In the genomic region with DNA sequence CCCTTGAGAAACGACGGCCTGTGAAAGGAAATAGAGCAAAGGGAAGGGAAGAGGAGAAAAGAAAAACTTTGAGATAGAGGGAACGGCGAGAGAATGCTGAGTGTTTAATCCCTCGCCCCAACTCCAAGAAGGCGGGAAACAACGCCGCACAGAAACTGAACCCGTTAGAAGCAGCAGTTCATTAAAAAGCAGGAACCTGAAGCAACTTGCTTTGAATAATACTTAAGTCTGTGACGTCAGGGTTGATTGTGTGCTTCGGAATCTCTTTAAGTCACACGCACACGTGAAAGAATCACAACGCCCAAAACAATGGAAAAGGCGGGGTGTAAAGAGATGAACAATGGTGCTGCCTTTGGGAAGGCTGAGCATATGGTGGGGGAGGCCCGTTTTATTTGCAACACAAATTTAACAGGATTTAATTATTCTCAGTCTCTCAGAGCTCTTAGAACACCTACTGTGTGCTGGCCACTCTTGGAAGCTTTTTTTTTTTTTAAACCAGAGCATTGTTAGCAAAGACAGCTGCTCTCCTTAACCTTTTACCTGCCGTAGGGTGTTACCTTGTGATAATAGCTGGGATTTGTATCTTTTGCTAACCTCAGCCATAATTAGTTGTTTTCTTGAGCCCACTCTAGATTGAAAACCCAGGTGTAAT, we compare ENCODE assay signal across 8 mouse cellular contexts. TPM values are rescaled to one million over a fixed set of nuclear protein-coding genes. Genes with fewer than 3 reads are reported as not detected.
DNase-seq lines count a peak whose midpoint lies in the region; ATAC-seq and TF ChIP-seq lines count a peak whose summit lies in the region.

A gene (minus strand): TSS at position 213 of the 652 bp plus-strand sequence.

- intact Hi-C loops in left cerebral cortex, postnatal 10 days (cut with DNase I), result no loop called here

- no peak for TF ChIP-seq CTCF in G1E (IDR thresholded peaks at IDR 0.05; ENCODE audit: low read depth, low read length)

- H3K27ac ChIP-seq in embryonic facial prominence, embryonic 11.5 days (replicated peaks; ENCODE audit: low read depth, low read length), result peak within 1 kb of the TSS; percentile 89
- peak within 1 kb of the TSS; percentile 89 for H3K27ac ChIP-seq in heart, embryonic 15.5 days
- H3K27ac ChIP-seq in midbrain, embryonic 11.5 days (ENCODE audit: low read depth, low read length), result peak within 1 kb of the TSS; percentile 99

- DNase-seq in frontal cortex, adult 2 months (ENCODE audit: extremely low spot score in 1 of 2, low spot score in 1 of 2), result peak in 1 of 2 experiments; percentile 36
- no peak for DNase-seq in frontal cortex, postnatal 36 days (ENCODE audit: low spot score in 2 of 2)
- peak; percentile 19 for DNase-seq in G1E (ENCODE audit: low spot score)
- peak; percentile 80 for DNase-seq in embryonic facial prominence, embryonic 11.5 days (ENCODE audit: low spot score)
- DNase-seq in left cerebral cortex, postnatal 10 days (ENCODE audit: extremely low spot score in 1 of 2, low spot score in 2 of 2), result no peak
- DNase-seq in midbrain, embryonic 11.5 days (ENCODE audit: low spot score, missing footprints), result peak; percentile 96
- no peak for DNase-seq in urinary bladder, postnatal 4 days (ENCODE audit: low spot score in 2 of 2)

- H3K4me2 ChIP-seq in embryonic facial prominence, embryonic 11.5 days (ENCODE audit: low read depth, low read length), result peak within 1 kb of the TSS; percentile 59
- H3K4me2 ChIP-seq in heart, embryonic 15.5 days, result peak within 1 kb of the TSS; percentile 83
- H3K4me2 ChIP-seq in midbrain, embryonic 11.5 days, result peak within 1 kb of the TSS; percentile 62

- WGBS in embryonic facial prominence, embryonic 11.5 days, result 1% methylated on average over 17 of the region's 17 CpGs
- WGBS in heart, embryonic 15.5 days, result 2% methylated on average over 17 of the region's 17 CpGs
- under 1% methylated on average over 17 of the region's 17 CpGs for WGBS in midbrain, embryonic 11.5 days

- H3K9me3 ChIP-seq in G1E (replicated peaks), result no peaks in the 10 kb centered on the region
- no peaks in the 10 kb centered on the region for H3K9me3 ChIP-seq in embryonic facial prominence, embryonic 11.5 days (replicated peaks; ENCODE audit: control insufficient read depth, low read length)
- no peaks in the 10 kb centered on the region for H3K9me3 ChIP-seq in heart, embryonic 15.5 days (replicated peaks)
- no peaks in the 10 kb centered on the region for H3K9me3 ChIP-seq in midbrain, embryonic 11.5 days (ENCODE audit: control insufficient read depth, low read length)

- peak within 1 kb of the TSS; percentile 75 for H3K9ac ChIP-seq in embryonic facial prominence, embryonic 11.5 days (replicated peaks; ENCODE audit: low read length)
- H3K9ac ChIP-seq in heart, embryonic 15.5 days, result peak within 1 kb of the TSS; percentile 75
- H3K9ac ChIP-seq in midbrain, embryonic 11.5 days (ENCODE audit: low read length), result peak within 1 kb of the TSS; percentile 81

- H3K4me3 ChIP-seq in G1E (ENCODE audit: low read depth, low read length), result peak within 1 kb of the TSS; percentile 92
- H3K4me3 ChIP-seq in embryonic facial prominence, embryonic 11.5 days (ENCODE audit: low read depth, low read length), result peak within 1 kb of the TSS; percentile 43
- H3K4me3 ChIP-seq in heart, embryonic 15.5 days, result peak within 1 kb of the TSS; percentile 83
- H3K4me3 ChIP-seq in midbrain, embryonic 11.5 days (ENCODE audit: low read depth, low read length), result peak within 1 kb of the TSS; percentile 86

- H3K27me3 ChIP-seq in G1E (ENCODE audit: insufficient read depth, low read length), result no peaks in the 10 kb centered on the region
- no peaks in the 10 kb centered on the region for H3K27me3 ChIP-seq in embryonic facial prominence, embryonic 11.5 days (ENCODE audit: control insufficient read depth, insufficient read depth, low read length)
- H3K27me3 ChIP-seq in heart, embryonic 15.5 days, result no peaks in the 10 kb centered on the region
- H3K27me3 ChIP-seq in midbrain, embryonic 11.5 days (ENCODE audit: control insufficient read depth, insufficient read depth, low read length), result no peaks in the 10 kb centered on the region

- peaks cover 55% of the 10 kb centered on the region for H3K4me1 ChIP-seq in G1E (ENCODE audit: insufficient read depth, low read depth, low read length)
- H3K4me1 ChIP-seq in embryonic facial prominence, embryonic 11.5 days (ENCODE audit: control insufficient read depth, insufficient read depth, low read length), result no peaks in the 10 kb centered on the region
- H3K4me1 ChIP-seq in heart, embryonic 15.5 days (replicated peaks), result peaks cover 29% of the 10 kb centered on the region
- H3K4me1 ChIP-seq in midbrain, embryonic 11.5 days (ENCODE audit: control insufficient read depth, insufficient read depth, low read length), result peaks cover 23% of the 10 kb centered on the region

- ATAC-seq in G1E (ENCODE audit: extremely low read depth, insufficient number of reproducible peaks, low FRiP score, poor library complexity, severe bottlenecking), result no peak
- peak; percentile 27; the same call in 1 of the 2 replicates for ATAC-seq in embryonic facial prominence, embryonic 11.5 days (replicated peaks; ENCODE audit: insufficient number of reproducible peaks, low FRiP score, low TSS enrichment, low read depth)
- peak; percentile 10; the same call in 1 of the 2 replicates for ATAC-seq in heart, embryonic 15.5 days (replicated peaks; ENCODE audit: insufficient number of reproducible peaks, insufficient read depth, low FRiP score, low read depth)
- ATAC-seq in midbrain, embryonic 11.5 days (ENCODE audit: low FRiP score), result peak; percentile 57

- peaks cover 12% of the 10 kb centered on the region for H3K36me3 ChIP-seq in G1E (replicated peaks)
- H3K36me3 ChIP-seq in embryonic facial prominence, embryonic 11.5 days (replicated peaks; ENCODE audit: control insufficient read depth, insufficient read depth, low read depth, low read length), result no peaks in the 10 kb centered on the region
- H3K36me3 ChIP-seq in heart, embryonic 15.5 days, result peaks cover 6% of the 10 kb centered on the region; the same call in 1 of the 2 replicates
- no peaks in the 10 kb centered on the region for H3K36me3 ChIP-seq in midbrain, embryonic 11.5 days (ENCODE audit: control insufficient read depth, insufficient read depth, low read length)

RNA-seq across cellular contexts. Expression of the gene that starts here (rescaled TPM):
- polyA plus RNA-seq in frontal cortex, adult 2 months (2012; rRNA removed), result 60.0 and 65.4 TPM in 2 replicates
- total RNA-seq in G1E (2014; fragmentation: Nextera tagmentation), result 78.0 and 96.6 TPM in 2 replicates
- total RNA-seq in G1E (2017), result 13.5 and 15.4 TPM in 2 replicates
- polyA plus RNA-seq in G1E (2012), result 24.0 and 86.6 TPM in 2 replicates
- 29.1 and 29.6 TPM in 2 replicates for polyA plus RNA-seq in embryonic facial prominence, embryonic 11.5 days (2014; fragmentation: Nextera tagmentation; extraction: Ambion mirVana)
- 8.5 and 11.5 TPM in 2 replicates for polyA plus RNA-seq in heart, embryonic 15.5 days (2015; fragmentation: Nextera tagmentation; extraction: Ambion mirVana)
- total RNA-seq in left cerebral cortex, postnatal 10 days (2021), result 10 to 100 TPM; 69.0 to 76.4 TPM
- polyA plus RNA-seq in midbrain, embryonic 11.5 days (2014; fragmentation: Nextera tagmentation; extraction: Ambion mirVana), result 30.7 and 34.7 TPM in 2 replicates

Comparison
In these comparisons a context has a peak if more than half of its experiments do, and no peak if none do; other contexts are left out.
1. DNase-seq: peak in G1E (single experiment), embryonic facial prominence, embryonic 11.5 days (single experiment) and midbrain, embryonic 11.5 days (single experiment); none in frontal cortex, postnatal 36 days (0 of 2), left cerebral cortex, postnatal 10 days (0 of 2) and urinary bladder, postnatal 4 days (0 of 2).
2. Peak in every context shown above with its lines, with median percentiles within 50 percentile points of each other: H3K4me3 ChIP-seq, H3K27ac ChIP-seq, H3K4me2 ChIP-seq and H3K9ac ChIP-seq.